Comparison of ENCODE assay signal across 18 mouse cellular contexts in the genomic region with DNA sequence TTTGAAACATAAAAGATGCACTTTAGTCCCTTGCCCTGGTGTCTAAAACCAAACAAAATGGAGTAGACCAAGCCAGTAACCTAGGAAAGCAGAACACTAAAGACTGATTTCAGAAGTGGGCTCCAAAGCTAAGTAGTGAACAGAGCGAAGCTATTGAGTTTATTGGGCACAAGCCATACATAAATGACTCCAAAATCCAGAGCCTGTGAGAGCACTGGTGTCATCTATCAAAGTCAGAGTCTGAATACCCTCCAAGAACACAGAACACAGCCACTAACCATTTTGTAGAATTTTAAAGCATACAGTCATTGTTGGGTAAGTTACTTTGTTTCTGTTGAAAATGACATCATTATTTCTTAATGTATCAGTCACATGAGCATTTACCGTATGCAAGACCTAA.
"Had no signal": no experiment of that assay in that cellular context is flagged by ENCODE, and none has a peak within 500 bp of the region (broad histone marks: within the 10 kb centered on the region; RNA-seq: fewer than 3 reads in every experiment).

No protein-coding gene starts in this region.

- H3K4me2 ChIP-seq: kidney, embryonic 15.5 days; limb, embryonic 13.5 days; liver, embryonic 13.5 days; midbrain, embryonic 11.5 days; neural tube, embryonic 13.5 days had no signal

- H3K27me3 ChIP-seq: kidney, embryonic 15.5 days; limb, embryonic 13.5 days; liver, embryonic 13.5 days; neural tube, embryonic 13.5 days had no signal

- H3K36me3 ChIP-seq: kidney, embryonic 15.5 days; limb, embryonic 13.5 days; liver, embryonic 13.5 days; neural tube, embryonic 13.5 days had no signal

- DNase-seq: kidney, adult 8-10 months; kidney, postnatal 10 days; kidney, postnatal 36 days; layer of hippocampus, postnatal 36 days; left cerebral cortex, postnatal 4 days; liver, embryonic 13.5 days; lung, adult 2 months; lung, postnatal 14 days; lung, postnatal 4 days; midbrain, embryonic 14.5 days; thymus, adult 18-20 months; thymus, postnatal 36 days had no signal

- H3K27ac ChIP-seq: kidney, embryonic 15.5 days; left cerebral cortex, adult 2 months; limb, embryonic 13.5 days; liver, embryonic 13.5 days; neural tube, embryonic 13.5 days had no signal

- H3K9ac ChIP-seq: kidney, embryonic 15.5 days; limb, embryonic 13.5 days; liver, embryonic 13.5 days; neural tube, embryonic 13.5 days had no signal

- H3K9me3 ChIP-seq: kidney, embryonic 15.5 days had no signal

- H3K4me3 ChIP-seq: kidney, embryonic 15.5 days; left cerebral cortex, adult 2 months; limb, embryonic 13.5 days; liver, embryonic 13.5 days; myocyte; neural tube, embryonic 13.5 days had no signal
